Mouse (Mus musculus) liver, postnatal 0 days (tissue): ENCODE measurements around the gene Tnks2.

Experiments used
- CTCF ChIP-seq: sonication (generic); IDR thresholded peaks from 2 replicates; pipeline ENCODE4 v1.5.1; 2016; ENCODE audit warnings: antibody characterized with exemption, low read depth
- EP300 ChIP-seq: IDR thresholded peaks from 2 replicates; pipeline ENCODE4 v1.6.1; 2016; ENCODE audit warnings: antibody characterized with exemption, low read depth, mild to moderate bottlenecking

GRCm38 (mm10) chr19:36843866-36844265, 9.8 kb downstream of the Tnks2 start:
- TF ChIP-seq CTCF = no peak
- no peak for TF ChIP-seq EP300
